Mouse (Mus musculus): ENCODE measurements around the gene Gm13723. TPM values are rescaled to one million over a fixed set of nuclear protein-coding genes. Genes with fewer than 3 reads are reported as not detected.

The Gm13723 gene
- not detected for polyA plus RNA-seq (2017; shearing (Covaris generic))

- no peak for ATAC-seq
Measured at GRCm38 (mm10) chr2:86874702-86875101, at the start of gene Gm13723. Gene Gm13723 (minus strand): TSS chr2:86874802.

GRCm38 (mm10) chr2:86905647-86906046 lies 31.0 kb upstream of the Gm13723 start:
- ATAC-seq = no peak

GRCm38 (mm10) chr2:86892116-86892515 lies 17.5 kb upstream of the Gm13723 start, which contains the start of gene Olfr1097:
Gene Olfr1097 (minus strand): TSS chr2:86892216.
- ATAC-seq = no peak

DNA sequence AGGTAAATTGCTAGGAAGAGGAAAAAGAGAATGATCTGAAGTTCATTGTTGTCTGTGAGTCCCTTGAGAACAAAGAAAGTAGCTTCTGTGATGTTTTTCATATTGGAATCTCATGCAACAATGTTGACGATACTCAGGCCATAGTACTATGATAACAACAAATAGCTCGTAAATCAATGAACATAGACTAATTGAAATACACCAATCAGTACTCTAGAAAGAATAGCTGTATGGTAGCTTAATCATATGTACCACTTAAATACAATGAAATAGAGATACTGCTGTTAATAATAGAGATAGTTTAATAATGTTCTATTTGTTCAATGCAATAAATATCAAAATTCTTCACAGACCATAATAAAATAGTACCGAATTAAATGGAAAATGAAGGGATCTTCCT lies 23.0 kb downstream of the Gm13723 start, which contains the start of gene Olfr1095:
Gene Olfr1095, minus strand, starts transcription at position 101 of the 400 bp plus-strand sequence.
- no peak for ATAC-seq

- ATAC-seq = no peak
Measured at GRCm38 (mm10) chr2:86824363-86824762, 50.2 kb downstream of the Gm13723 start, which contains the start of gene Olfr1094. Gene Olfr1094 (plus strand): TSS chr2:86824663.

Other genes starting within 250 kb of the Gm13723 start
- not detected for gene Olfr1084, start 235.1 kb downstream of the Gm13723 start, polyA plus RNA-seq (2017; shearing (Covaris generic))
- not detected for gene Olfr1085, start 212.8 kb downstream of the Gm13723 start, polyA plus RNA-seq (2017; shearing (Covaris generic))
- gene Olfr1086, start 194.7 kb downstream of the Gm13723 start, polyA plus RNA-seq (2017; shearing (Covaris generic)) = not detected
- gene Olfr1087, start 176.4 kb downstream of the Gm13723 start, polyA plus RNA-seq (2017; shearing (Covaris generic)) = not detected
- not detected for gene Olfr1089, start 141.1 kb downstream of the Gm13723 start, polyA plus RNA-seq (2017; shearing (Covaris generic))
- under 1 TPM in 1 of 2 experiments, not detected in 1; 0.15 TPM for gene Olfr1090, start 115.8 kb downstream of the Gm13723 start, polyA plus RNA-seq (2017; shearing (Covaris generic))
- gene Olfr1093, start 92.3 kb downstream of the Gm13723 start, polyA plus RNA-seq (2017; shearing (Covaris generic)) = not detected
- gene Olfr141, start 64.8 kb downstream of the Gm13723 start, polyA plus RNA-seq (2017; shearing (Covaris generic)) = not detected
- gene Olfr1094, start 50.1 kb downstream of the Gm13723 start, polyA plus RNA-seq (2017; shearing (Covaris generic)) = not detected
- gene Olfr1095, start 23.1 kb downstream of the Gm13723 start, polyA plus RNA-seq (2017; shearing (Covaris generic)) = not detected
- not detected for gene Olfr1097, start 17.4 kb upstream of the Gm13723 start, polyA plus RNA-seq (2017; shearing (Covaris generic))
- gene Olfr1098, start 49.7 kb upstream of the Gm13723 start, polyA plus RNA-seq (2017; shearing (Covaris generic)) = not detected
- not detected for gene Olfr1099, start 85.9 kb upstream of the Gm13723 start, polyA plus RNA-seq (2017; shearing (Covaris generic))
- gene Olfr1100, start 105.2 kb upstream of the Gm13723 start, polyA plus RNA-seq (2017; shearing (Covaris generic)) = not detected
- gene Olfr1101, start 116.4 kb upstream of the Gm13723 start, polyA plus RNA-seq (2017; shearing (Covaris generic)) = not detected
- not detected for gene Olfr1102, start 123.6 kb upstream of the Gm13723 start, polyA plus RNA-seq (2017; shearing (Covaris generic))
- not detected for gene Olfr1104, start 152.3 kb upstream of the Gm13723 start, polyA plus RNA-seq (2017; shearing (Covaris generic))
- not detected for gene Olfr1105, start 161.7 kb upstream of the Gm13723 start, polyA plus RNA-seq (2017; shearing (Covaris generic))
- gene Olfr1106, start 177.5 kb upstream of the Gm13723 start, polyA plus RNA-seq (2017; shearing (Covaris generic)) = not detected
- gene Olfr1107, start 201.0 kb upstream of the Gm13723 start, polyA plus RNA-seq (2017; shearing (Covaris generic)) = not detected
- gene Olfr1109, start 221.2 kb upstream of the Gm13723 start, polyA plus RNA-seq (2017; shearing (Covaris generic)) = under 1 TPM in 1 of 2 experiments, not detected in 1; 0.13 TPM
- not detected for gene Olfr259, start 239.8 kb upstream of the Gm13723 start, polyA plus RNA-seq (2017; shearing (Covaris generic))